Mouse (Mus musculus): ENCODE results near the gene Arfip1. TPM values are rescaled to one million over a fixed set of nuclear protein-coding genes. Genes with fewer than 3 reads are reported as not detected.

The Arfip1 gene
- polyA plus RNA-seq, 1 experiment = 26.6 TPM

DNA sequence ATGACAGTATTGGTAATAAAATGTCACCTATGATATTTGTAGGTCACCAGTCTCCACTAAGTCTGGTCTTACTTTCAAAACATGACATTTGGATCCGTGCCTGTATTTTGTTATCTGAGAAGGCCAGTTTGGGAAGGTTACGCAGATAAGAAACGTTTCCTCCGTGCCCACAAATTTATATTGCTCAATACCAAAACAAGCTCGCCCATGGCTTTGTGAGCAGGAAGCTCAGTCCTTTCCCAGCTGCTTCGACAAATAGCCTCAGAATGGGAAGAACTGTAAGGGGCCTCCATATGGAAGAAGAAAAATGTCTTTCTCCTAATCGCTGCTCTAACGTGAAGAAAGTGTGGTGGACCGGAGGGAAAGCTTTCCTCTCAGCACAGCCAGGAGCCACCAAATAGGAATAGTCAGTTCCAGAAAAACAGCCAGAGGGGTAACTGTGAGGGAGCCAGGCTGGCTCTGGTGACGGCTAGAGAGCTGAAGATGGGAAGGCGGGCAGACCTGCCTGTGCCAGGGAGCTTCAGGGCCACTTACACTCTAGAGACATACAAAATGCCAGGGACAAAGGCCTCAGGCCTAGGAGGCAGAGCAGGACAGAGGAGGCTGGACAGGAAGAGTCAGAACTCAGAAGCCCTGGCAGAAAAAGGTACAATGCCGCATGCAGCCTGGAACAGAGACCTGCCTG lies 126.5 kb downstream of the Arfip1 start:
- peak; percentile 76 for TF ChIP-seq GATA1 (IDR thresholded peaks at IDR 0.05; ENCODE audit: low read length)

DNA sequence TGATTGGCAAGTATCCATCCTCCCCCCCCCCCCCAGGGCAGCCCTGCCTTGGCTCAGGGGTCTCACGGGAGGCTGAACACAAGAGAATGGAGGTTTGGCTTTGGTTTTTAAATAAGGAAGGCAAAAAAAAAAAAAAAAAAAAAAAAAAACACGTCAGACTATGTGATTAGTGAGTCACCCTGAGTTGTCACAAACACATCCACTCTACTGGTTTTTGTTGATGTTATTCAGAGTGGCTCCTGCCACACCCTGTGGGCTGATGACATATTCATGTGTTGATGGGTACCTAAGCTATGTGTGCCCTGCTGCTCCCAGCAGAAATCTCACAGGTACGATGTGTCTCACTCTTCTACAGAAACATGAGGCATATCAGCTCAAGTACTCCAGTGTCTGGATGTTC lies 131.8 kb downstream of the Arfip1 start:
- no peak for TF ChIP-seq GATA1 (IDR thresholded peaks at IDR 0.05; ENCODE audit: low read length)

DNA sequence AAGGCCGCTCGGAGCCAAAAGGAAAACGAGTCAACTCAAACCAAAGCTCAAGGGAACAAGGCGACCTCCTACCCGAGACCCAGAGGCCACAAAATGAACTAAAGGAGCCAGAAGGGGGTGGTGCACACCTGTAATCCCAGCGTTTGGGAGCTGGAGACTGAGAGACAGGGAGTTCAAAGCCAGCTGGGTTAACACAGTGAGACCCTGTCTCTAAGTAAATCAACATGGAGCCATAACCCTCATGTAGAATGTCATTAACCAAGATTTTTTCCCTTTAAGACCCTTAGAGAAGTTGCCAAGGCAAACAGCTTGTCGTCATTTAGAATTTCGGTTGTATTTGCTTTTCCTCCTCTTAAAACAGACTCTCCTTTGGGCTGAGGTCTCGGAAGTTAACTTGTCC lies 133.4 kb downstream of the Arfip1 start:
- no peak for TF ChIP-seq GATA1 (IDR thresholded peaks at IDR 0.05; ENCODE audit: low read length)

DNA sequence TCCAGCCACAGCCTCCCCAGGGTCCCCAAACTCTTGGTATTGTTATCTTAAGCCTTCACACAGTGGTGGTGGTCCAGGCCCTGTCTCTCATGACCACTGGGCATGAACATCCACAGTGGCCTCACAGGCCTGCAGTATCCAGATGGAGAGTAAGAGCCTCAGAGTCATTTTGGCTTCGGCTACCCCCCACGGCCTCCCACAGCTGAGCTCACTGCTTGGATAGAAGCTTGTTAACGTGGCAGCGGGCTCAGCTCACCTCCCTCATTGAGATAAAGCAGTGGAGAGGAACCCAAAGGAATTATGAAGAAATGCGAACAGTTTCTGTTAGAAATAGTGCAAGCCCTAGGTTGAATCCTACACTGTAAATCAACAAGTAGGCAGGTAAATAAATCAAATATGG lies 134.6 kb downstream of the Arfip1 start:
- TF ChIP-seq GATA1 (IDR thresholded peaks at IDR 0.05; ENCODE audit: low read length) = no peak

Other genes starting within 250 kb of the Arfip1 start
- gene Fhdc1, start 102.2 kb downstream of the Arfip1 start, polyA plus RNA-seq (2012) = 4.1 and 5.2 TPM in 2 replicates
- gene Tigd4, start 10.9 kb upstream of the Arfip1 start, polyA plus RNA-seq (2012) = not detected in 2 replicates
- gene Tmem154, start 83.6 kb upstream of the Arfip1 start, polyA plus RNA-seq (2012) = not detected in 2 replicates
- 4.8 and 4.9 TPM in 2 replicates for gene Fbxw7, start 232.6 kb upstream of the Arfip1 start, polyA plus RNA-seq (2012)